Mouse (Mus musculus): ENCODE data around the gene Lyg1.
A peak's percentile ranks its signal among the peaks of the same experiment; 100 is the strongest.
"Not testable (repeated sequence)": the region's sequence is repeated elsewhere in the genome, so short reads cannot be mapped to it uniquely, and the experiment has no call there.

Gene Lyg1

GRCm38 (mm10) chr1:37957659-37958058, at the start of gene Lyg1:
TSS of gene Lyg1 (minus strand) at chr1:37957759.
- DNase-seq, result no peak

- no peak for DNase-seq
Measured at GRCm38 (mm10) chr1:38006741-38007140, 49.2 kb upstream of the Lyg1 start.

- no peak for DNase-seq
Measured at GRCm38 (mm10) chr1:38003046-38003445, 45.5 kb upstream of the Lyg1 start.

- no peak for DNase-seq
Measured at GRCm38 (mm10) chr1:38001956-38002355, 44.4 kb upstream of the Lyg1 start.

- no peak for DNase-seq
Measured at GRCm38 (mm10) chr1:38000844-38001243, 43.3 kb upstream of the Lyg1 start.

GRCm38 (mm10) chr1:37999552-37999951, 42.0 kb upstream of the Lyg1 start:
- DNase-seq, result no peak

- DNase-seq, result peak; percentile 38
Measured at GRCm38 (mm10) chr1:37998371-37999199, 41.0 kb upstream of the Lyg1 start.

GRCm38 (mm10) chr1:37997867-37998266, 40.3 kb upstream of the Lyg1 start, which contains the start of the genes Txndc9 and Eif5b:
TSS of gene Txndc9 (minus strand) at chr1:37997893.
TSS of gene Eif5b (plus strand) at chr1:37998010.
- DNase-seq, result peak; percentile 96

- DNase-seq, result peak; percentile 99
Measured at GRCm38 (mm10) chr1:37996877-37997484, 39.4 kb upstream of the Lyg1 start.

- no peak for DNase-seq
Measured at GRCm38 (mm10) chr1:37996226-37996625, 38.7 kb upstream of the Lyg1 start.

- no peak for DNase-seq
Measured at GRCm38 (mm10) chr1:37987856-37988255, 30.3 kb upstream of the Lyg1 start.

GRCm38 (mm10) chr1:37985764-37986323, 28.3 kb upstream of the Lyg1 start:
- peak; percentile 46 for DNase-seq

GRCm38 (mm10) chr1:37984326-37984725, 26.8 kb upstream of the Lyg1 start:
- no peak for DNase-seq

GRCm38 (mm10) chr1:37977303-37977702, 19.7 kb upstream of the Lyg1 start:
- DNase-seq, result no peak

- not testable (repeated sequence) for DNase-seq
Measured at GRCm38 (mm10) chr1:37976666-37977065, 19.1 kb upstream of the Lyg1 start.

- DNase-seq, result no peak
Measured at GRCm38 (mm10) chr1:37971520-37971919, 14.0 kb upstream of the Lyg1 start.

- no peak for DNase-seq
Measured at GRCm38 (mm10) chr1:37968746-37969145, 11.2 kb upstream of the Lyg1 start.

- no peak for DNase-seq
Measured at GRCm38 (mm10) chr1:37965571-37965970, 8.0 kb upstream of the Lyg1 start.

- DNase-seq, result peak; percentile 20
Measured at GRCm38 (mm10) chr1:37959486-37959885, 1.9 kb upstream of the Lyg1 start.

GRCm38 (mm10) chr1:37958516-37958915, 957 bp upstream of the Lyg1 start:
- no peak for DNase-seq

- no peak for DNase-seq
Measured at GRCm38 (mm10) chr1:37956690-37957431, 698 bp downstream of the Lyg1 start.

GRCm38 (mm10) chr1:37955251-37955650, 2.3 kb downstream of the Lyg1 start:
- DNase-seq, result no peak

GRCm38 (mm10) chr1:37954786-37955185, 2.8 kb downstream of the Lyg1 start:
- DNase-seq, result no peak

Measured in cerebellum, adult 9-10 months (tissue).